In genomic region chr17:74803835-74804234, GRCm38 (mm10) we compare ENCODE assay signal across 18 mouse cellular contexts.
DNase-seq lines count a peak whose midpoint lies in the region; ATAC-seq lines count a peak whose summit lies in the region.
"Had no signal": no experiment of that assay in that cellular context is flagged by ENCODE, and none has a peak within 500 bp of the region (broad histone marks: within the 10 kb centered on the region; RNA-seq: fewer than 3 reads in every experiment).

No protein-coding gene starts in this region.

- no peak overlapping the region for H3K4me3 ChIP-seq in hindbrain, embryonic 11.5 days (ENCODE audit: low read depth, low read length)
- H3K4me3 ChIP-seq: forebrain, embryonic 15.5 days; heart, embryonic 12.5 days; hindbrain, embryonic 10.5 days; hindbrain, embryonic 15.5 days had no signal

- peak; percentile 78 for ATAC-seq in granulocyte monocyte progenitor cell, adult 5-6 weeks (replicated peaks; ENCODE audit: poor library complexity, severe bottlenecking)
- ATAC-seq in megakaryocyte progenitor cell, adult 5-6 weeks (replicated peaks; ENCODE audit: poor library complexity), result peak; percentile 64
- ATAC-seq in hindbrain, embryonic 11.5 days (ENCODE audit: low FRiP score), result no peak
- ATAC-seq: activated CD4-positive, CD25-positive, alpha-beta regulatory T cell, adult 4 months; Patski had no signal

- no peak overlapping the region for H3K9ac ChIP-seq in hindbrain, embryonic 11.5 days (ENCODE audit: low read depth, low read length)
- H3K9ac ChIP-seq: forebrain, embryonic 15.5 days; heart, embryonic 12.5 days; hindbrain, embryonic 15.5 days had no signal

- H3K4me1 ChIP-seq in hindbrain, embryonic 11.5 days (replicated peaks; ENCODE audit: control insufficient read depth, insufficient read depth, low read length), result no peaks in the 10 kb centered on the region

- H3K4me2 ChIP-seq in hindbrain, embryonic 11.5 days (replicated peaks; ENCODE audit: low read depth, low read length), result no peak overlapping the region
- H3K4me2 ChIP-seq: forebrain, embryonic 15.5 days; heart, embryonic 12.5 days; hindbrain, embryonic 15.5 days had no signal

- H3K36me3 ChIP-seq in hindbrain, embryonic 11.5 days (ENCODE audit: control insufficient read depth, insufficient read depth, low read length), result no peaks in the 10 kb centered on the region
- H3K36me3 ChIP-seq: forebrain, embryonic 15.5 days had no signal

- DNase-seq in heart, adult 11 months, result peak; percentile 19
- DNase-seq in heart, adult 18-20 months, result no peak
- peak; percentile 28 for DNase-seq in 416B (ENCODE audit: low read depth)
- DNase-seq in hindbrain, embryonic 11.5 days (ENCODE audit: low spot score), result no peak
- no peak for DNase-seq in cerebellum, postnatal 10 days
- DNase-seq: adrenal gland, postnatal 25 days; cerebellum, adult 2 months; cerebellum, postnatal 14 days; gastrocnemius, postnatal 36 days had no signal

- 92% methylated on average over 2 of the region's 2 CpGs for WGBS in hindbrain, embryonic 11.5 days

- H3K9me3 ChIP-seq in hindbrain, embryonic 11.5 days (ENCODE audit: control insufficient read depth, low read length), result no peaks in the 10 kb centered on the region
- H3K9me3 ChIP-seq: forebrain, embryonic 15.5 days; hindbrain, embryonic 10.5 days; hindbrain, embryonic 15.5 days had no signal

- no peaks in the 10 kb centered on the region for H3K27me3 ChIP-seq in hindbrain, embryonic 11.5 days (ENCODE audit: control insufficient read depth, insufficient read depth, low read length)
- H3K27me3 ChIP-seq: CH12.LX; forebrain, embryonic 15.5 days; heart, embryonic 12.5 days; hindbrain, embryonic 15.5 days; Patski had no signal

- H3K27ac ChIP-seq in hindbrain, embryonic 11.5 days (ENCODE audit: low read depth, low read length), result no peak overlapping the region
- H3K27ac ChIP-seq: forebrain, embryonic 15.5 days; hindbrain, embryonic 10.5 days; hindbrain, embryonic 15.5 days had no signal

Comparison
In these comparisons a context has a peak if more than half of its experiments do, and no peak if none do; other contexts are left out.
1. DNase-seq: peak in heart, adult 11 months (single experiment) and 416B (single experiment); none in heart, adult 18-20 months (0 of 2), hindbrain, embryonic 11.5 days (single experiment) and cerebellum, postnatal 10 days (0 of 2).